Mouse (Mus musculus): ENCODE measurements around the gene Ska2. TPM values are rescaled to one million over a fixed set of nuclear protein-coding genes. Genes with fewer than 3 reads are reported as not detected.

The Ska2 gene
- polyA plus RNA-seq, 2 experiments, result 18.5 to 24.2 TPM

GRCm38 (mm10) chr11:87126824-87127816, 18.1 kb downstream of the Ska2 start, which contains the start of gene Trim37:
Gene Trim37, plus strand, starts transcription at chr11:87127077.
- H3K4me3 ChIP-seq (ENCODE audit: insufficient read depth in 1 of 2, low read depth in 2 of 2, low read length in 2 of 2), result peak within 1 kb of the TSS; percentile 78 to 86
- DNase-seq (ENCODE audit: low read depth in 3 of 3, low spot score in 3 of 3) (peak; percentile 82 to 87 (median 82)), ATAC-seq (ENCODE audit: insufficient read depth) (peak; percentile 93)
- no peaks in the 10 kb centered on the region for H3K27me3 ChIP-seq (ENCODE audit: control insufficient read depth, insufficient read depth, low read length)
- H3K9me3 ChIP-seq (ENCODE audit: control insufficient read depth, low read length), result no peaks in the 10 kb centered on the region
- peaks cover 30% of the 10 kb centered on the region for H3K36me3 ChIP-seq (replicated peaks; ENCODE audit: control insufficient read depth, insufficient read depth, low read depth)
- H3K4me2 ChIP-seq (ENCODE audit: low read depth), result peak within 1 kb of the TSS; percentile 93
- H3K9ac ChIP-seq (replicated peaks), result peak within 1 kb of the TSS; percentile 88
- H3K4me1 ChIP-seq (replicated peaks; ENCODE audit: control insufficient read depth in 2 of 2, insufficient read depth in 2 of 2, low read length in 1 of 2), result peaks cover 5 to 13% of the 10 kb centered on the region in 2 experiments; a peak in 3 of 4 replicates
- peak within 1 kb of the TSS; percentile 82 for H3K27ac ChIP-seq
- no peak for TF ChIP-seq EP300 (IDR thresholded peaks at IDR 0.05; ENCODE audit: low read depth)
- under 1% methylated on average over 102 of the region's 105 CpGs for WGBS (ENCODE audit: insufficient replicate concordance)

- H3K4me2 ChIP-seq (ENCODE audit: low read depth), result no peak overlapping the region
- H3K27me3 ChIP-seq (ENCODE audit: control insufficient read depth, insufficient read depth, low read length), result no peaks in the 10 kb centered on the region
- ATAC-seq (ENCODE audit: insufficient read depth), result no peak
- no peak overlapping the region for H3K27ac ChIP-seq
- peaks cover 5% of the 10 kb centered on the region for H3K36me3 ChIP-seq (replicated peaks; ENCODE audit: control insufficient read depth, insufficient read depth, low read depth)
- WGBS (ENCODE audit: insufficient replicate concordance), result 84% methylated on average over 4 of the region's 4 CpGs
- no peak for TF ChIP-seq EP300 (IDR thresholded peaks at IDR 0.05; ENCODE audit: low read depth)
- no peak for TF ChIP-seq CTCF (IDR thresholded peaks at IDR 0.05; ENCODE audit: low read depth)
- no peaks in the 10 kb centered on the region for H3K4me1 ChIP-seq (replicated peaks; ENCODE audit: control insufficient read depth in 2 of 2, insufficient read depth in 2 of 2, low read length in 1 of 2)
- H3K9me3 ChIP-seq (ENCODE audit: control insufficient read depth, low read length), result no peaks in the 10 kb centered on the region
- H3K4me3 ChIP-seq (ENCODE audit: insufficient read depth in 1 of 2, low read depth in 2 of 2, low read length in 2 of 2), result no peak overlapping the region
- H3K9ac ChIP-seq (replicated peaks), result no peak overlapping the region
- DNase-seq (ENCODE audit: low read depth in 3 of 3, low spot score in 3 of 3), result no peak
Observed at GRCm38 (mm10) chr11:87136233-87136632, 27.2 kb downstream of the Ska2 start.

- Histone ChIP-seq H3K27me3 (ENCODE audit: control insufficient read depth, insufficient read depth, low read length) (no peaks in the 10 kb centered on the region), H3K9me3 (ENCODE audit: control insufficient read depth, low read length) (no peaks in the 10 kb centered on the region), H3K27ac (no peak overlapping the region), H3K36me3 (replicated peaks; ENCODE audit: control insufficient read depth, insufficient read depth, low read depth) (no peaks in the 10 kb centered on the region; the same call in 1 of the 2 replicates), H3K4me2 (ENCODE audit: low read depth) (no peak overlapping the region), H3K4me3 (ENCODE audit: insufficient read depth in 1 of 2, low read depth in 2 of 2, low read length in 2 of 2) (no peak overlapping the region), H3K9ac (replicated peaks) (no peak overlapping the region), H3K4me1 (replicated peaks; ENCODE audit: control insufficient read depth in 2 of 2, insufficient read depth in 2 of 2, low read length in 1 of 2) (no peaks in the 10 kb centered on the region)
- DNase-seq (ENCODE audit: low read depth in 3 of 3, low spot score in 3 of 3), result no peak
- TF ChIP-seq EP300 (IDR thresholded peaks at IDR 0.05; ENCODE audit: low read depth) (no peak), CTCF (IDR thresholded peaks at IDR 0.05; ENCODE audit: low read depth) (no peak)
- no peak for ATAC-seq (ENCODE audit: insufficient read depth)
- WGBS (ENCODE audit: insufficient replicate concordance), result 84% methylated on average over 2 of the region's 2 CpGs
Observed at GRCm38 (mm10) chr11:87158012-87158411, 49.0 kb downstream of the Ska2 start.

- ATAC-seq (ENCODE audit: insufficient read depth) (no peak), DNase-seq (ENCODE audit: low read depth in 3 of 3, low spot score in 3 of 3) (no peak)
- 91% methylated on average over 4 of the region's 4 CpGs for WGBS (ENCODE audit: insufficient replicate concordance)
- Histone ChIP-seq H3K27me3 (ENCODE audit: control insufficient read depth, insufficient read depth, low read length) (no peaks in the 10 kb centered on the region), H3K4me2 (ENCODE audit: low read depth) (no peak overlapping the region), H3K36me3 (replicated peaks; ENCODE audit: control insufficient read depth, insufficient read depth, low read depth) (peaks cover 22% of the 10 kb centered on the region), H3K4me3 (ENCODE audit: insufficient read depth in 1 of 2, low read depth in 2 of 2, low read length in 2 of 2) (no peak overlapping the region), H3K9me3 (ENCODE audit: control insufficient read depth, low read length) (no peaks in the 10 kb centered on the region), H3K4me1 (replicated peaks; ENCODE audit: control insufficient read depth in 2 of 2, insufficient read depth in 2 of 2, low read length in 1 of 2) (no peaks in the 10 kb centered on the region), H3K9ac (replicated peaks) (no peak overlapping the region), H3K27ac (no peak overlapping the region)
- TF ChIP-seq EP300 (IDR thresholded peaks at IDR 0.05; ENCODE audit: low read depth) (no peak), CTCF (IDR thresholded peaks at IDR 0.05; ENCODE audit: low read depth) (no peak)
Observed at GRCm38 (mm10) chr11:87162687-87163086, 53.7 kb downstream of the Ska2 start.

GRCm38 (mm10) chr11:87163751-87164150, 54.7 kb downstream of the Ska2 start:
- Histone ChIP-seq H3K36me3 (replicated peaks; ENCODE audit: control insufficient read depth, insufficient read depth, low read depth) (peaks cover 26% of the 10 kb centered on the region), H3K4me3 (ENCODE audit: insufficient read depth in 1 of 2, low read depth in 2 of 2, low read length in 2 of 2) (no peak overlapping the region), H3K9me3 (ENCODE audit: control insufficient read depth, low read length) (no peaks in the 10 kb centered on the region), H3K27ac (no peak overlapping the region), H3K27me3 (ENCODE audit: control insufficient read depth, insufficient read depth, low read length) (no peaks in the 10 kb centered on the region), H3K4me2 (ENCODE audit: low read depth) (no peak overlapping the region), H3K4me1 (replicated peaks; ENCODE audit: control insufficient read depth in 2 of 2, insufficient read depth in 2 of 2, low read length in 1 of 2) (no peaks in the 10 kb centered on the region), H3K9ac (replicated peaks) (no peak overlapping the region)
- no peak for DNase-seq (ENCODE audit: low read depth in 3 of 3, low spot score in 3 of 3)
- ATAC-seq (ENCODE audit: insufficient read depth), result no peak
- TF ChIP-seq EP300 (IDR thresholded peaks at IDR 0.05; ENCODE audit: low read depth) (no peak), CTCF (IDR thresholded peaks at IDR 0.05; ENCODE audit: low read depth) (no peak)
